Mouse (Mus musculus): ENCODE data around the gene Iqgap1. TPM values are rescaled to one million over a fixed set of nuclear protein-coding genes. Genes with fewer than 3 reads are reported as not detected.

Gene Iqgap1
- polyA plus RNA-seq, 1 experiment = 62.3 TPM

- no peak for TF ChIP-seq CTCF (IDR thresholded peaks at IDR 0.05; ENCODE audit: control insufficient read depth, insufficient read depth, low read length)
- TF ChIP-seq POLR2A (IDR thresholded peaks at IDR 0.05; ENCODE audit: borderline replicate concordance, control insufficient read depth, low read depth, low read length) = no peak
- H3K4me1 ChIP-seq (ENCODE audit: control insufficient read depth, insufficient read depth, low read length) = no peaks in the 10 kb centered on the region; the same call in none of the 2 replicates
- WGBS = 24% methylated on average over 1 of the region's 1 CpGs
- H3K27ac ChIP-seq (ENCODE audit: control insufficient read depth, insufficient read depth, low read depth, low read length, poor library complexity) = no peak overlapping the region
- no peak overlapping the region for H3K4me3 ChIP-seq (replicated peaks; ENCODE audit: control insufficient read depth, low read depth, low read length)
Observed at GRCm38 (mm10) chr7:80789061-80789460, 36.7 kb downstream of the Iqgap1 start.

GRCm38 (mm10) chr7:80788002-80788401 is 37.8 kb downstream of the Iqgap1 start:
- WGBS = 87% methylated on average over 7 of the region's 7 CpGs
- TF ChIP-seq CTCF (IDR thresholded peaks at IDR 0.05; ENCODE audit: control insufficient read depth, insufficient read depth, low read length) = no peak
- no peak for TF ChIP-seq POLR2A (IDR thresholded peaks at IDR 0.05; ENCODE audit: borderline replicate concordance, control insufficient read depth, low read depth, low read length)
- Histone ChIP-seq H3K4me3 (replicated peaks; ENCODE audit: control insufficient read depth, low read depth, low read length) (no peak overlapping the region), H3K4me1 (ENCODE audit: control insufficient read depth, insufficient read depth, low read length) (peaks cover 3% of the 10 kb centered on the region), H3K27ac (ENCODE audit: control insufficient read depth, insufficient read depth, low read depth, low read length, poor library complexity) (no peak overlapping the region)

- Histone ChIP-seq H3K4me1 (ENCODE audit: control insufficient read depth, insufficient read depth, low read length) (peaks cover 5% of the 10 kb centered on the region), H3K4me3 (replicated peaks; ENCODE audit: control insufficient read depth, low read depth, low read length) (no peak overlapping the region), H3K27ac (ENCODE audit: control insufficient read depth, insufficient read depth, low read depth, low read length, poor library complexity) (no peak overlapping the region)
- 48% methylated on average over 6 of the region's 6 CpGs for WGBS
- TF ChIP-seq POLR2A (IDR thresholded peaks at IDR 0.05; ENCODE audit: borderline replicate concordance, control insufficient read depth, low read depth, low read length) (no peak), CTCF (IDR thresholded peaks at IDR 0.05; ENCODE audit: control insufficient read depth, insufficient read depth, low read length) (no peak)
Observed at GRCm38 (mm10) chr7:80786746-80787145, 39.0 kb downstream of the Iqgap1 start.

GRCm38 (mm10) chr7:80783841-80784240 is 41.9 kb downstream of the Iqgap1 start:
- H3K4me1 ChIP-seq (ENCODE audit: control insufficient read depth, insufficient read depth, low read length) = peaks cover 10% of the 10 kb centered on the region
- no peak overlapping the region for H3K27ac ChIP-seq (ENCODE audit: control insufficient read depth, insufficient read depth, low read depth, low read length, poor library complexity)
- no peak for TF ChIP-seq CTCF (IDR thresholded peaks at IDR 0.05; ENCODE audit: control insufficient read depth, insufficient read depth, low read length)
- no peak for TF ChIP-seq POLR2A (IDR thresholded peaks at IDR 0.05; ENCODE audit: borderline replicate concordance, control insufficient read depth, low read depth, low read length)
- 85% methylated on average over 5 of the region's 5 CpGs for WGBS
- H3K4me3 ChIP-seq (replicated peaks; ENCODE audit: control insufficient read depth, low read depth, low read length) = no peak overlapping the region

- 24% methylated on average over 17 of the region's 17 CpGs for WGBS
- TF ChIP-seq POLR2A (IDR thresholded peaks at IDR 0.05; ENCODE audit: borderline replicate concordance, control insufficient read depth, low read depth, low read length) (peak; percentile 51; the same call in 1 of the 2 replicates), CTCF (IDR thresholded peaks at IDR 0.05; ENCODE audit: control insufficient read depth, insufficient read depth, low read length) (no peak)
- Histone ChIP-seq H3K4me3 (replicated peaks; ENCODE audit: control insufficient read depth, low read depth, low read length) (peak overlapping the region; percentile 40), H3K27ac (ENCODE audit: control insufficient read depth, insufficient read depth, low read depth, low read length, poor library complexity) (peak overlapping the region; percentile 74), H3K4me1 (ENCODE audit: control insufficient read depth, insufficient read depth, low read length) (peaks cover 14% of the 10 kb centered on the region)
Observed at GRCm38 (mm10) chr7:80782155-80783109, 43.3 kb downstream of the Iqgap1 start.

- WGBS = 42% methylated on average over 9 of the region's 9 CpGs
- Histone ChIP-seq H3K4me3 (replicated peaks; ENCODE audit: control insufficient read depth, low read depth, low read length) (peak overlapping the region; percentile 43), H3K4me1 (ENCODE audit: control insufficient read depth, insufficient read depth, low read length) (peaks cover 15% of the 10 kb centered on the region), H3K27ac (ENCODE audit: control insufficient read depth, insufficient read depth, low read depth, low read length, poor library complexity) (peak overlapping the region; percentile 74)
- TF ChIP-seq POLR2A (IDR thresholded peaks at IDR 0.05; ENCODE audit: borderline replicate concordance, control insufficient read depth, low read depth, low read length) (no peak), CTCF (IDR thresholded peaks at IDR 0.05; ENCODE audit: control insufficient read depth, insufficient read depth, low read length) (no peak)
Observed at GRCm38 (mm10) chr7:80781444-80782120, 44.2 kb downstream of the Iqgap1 start.

- peak overlapping the region; percentile 43 for H3K27ac ChIP-seq (ENCODE audit: control insufficient read depth, insufficient read depth, low read depth, low read length, poor library complexity)
- 2% methylated on average over 12 of the region's 12 CpGs for WGBS
- H3K4me1 ChIP-seq (ENCODE audit: control insufficient read depth, insufficient read depth, low read length) = peaks cover 21% of the 10 kb centered on the region
- H3K4me3 ChIP-seq (replicated peaks; ENCODE audit: control insufficient read depth, low read depth, low read length) = peak overlapping the region; percentile 33
- no peak; the same call in 1 of the 2 replicates for TF ChIP-seq CTCF (IDR thresholded peaks at IDR 0.05; ENCODE audit: control insufficient read depth, insufficient read depth, low read length)
- no peak for TF ChIP-seq POLR2A (IDR thresholded peaks at IDR 0.05; ENCODE audit: borderline replicate concordance, control insufficient read depth, low read depth, low read length)
Observed at GRCm38 (mm10) chr7:80778958-80779669, 46.7 kb downstream of the Iqgap1 start.

Data from bone marrow, adult 2 months (tissue).